Comparison of ENCODE assay signal across 8 mouse cellular contexts in genomic region chr13:110643198-110643896, GRCm38 (mm10).
DNase-seq lines count a peak whose midpoint lies in the region; ATAC-seq and TF ChIP-seq lines count a peak whose summit lies in the region.

No protein-coding gene starts in this region.

- TF ChIP-seq CTCF in liver, adult 2 months (IDR thresholded peaks at IDR 0.05; ENCODE audit: low read depth, low read length), result no peak

- no peaks in the 10 kb centered on the region for H3K79me2 ChIP-seq in liver, adult 2 months (ENCODE audit: control insufficient read depth, insufficient read depth, low read length)

- H3K4me3 ChIP-seq in liver, adult 2 months (ENCODE audit: insufficient read depth, low read depth, low read length), result peak overlapping the region; percentile 16
- peak overlapping the region; percentile 44 for H3K4me3 ChIP-seq in brown adipose tissue, adult 24 weeks (ENCODE audit: insufficient read depth, low read depth, low read length)
- H3K4me3 ChIP-seq in midbrain, embryonic 15.5 days, result no peak overlapping the region

- H3K36me3 ChIP-seq in liver, adult 2 months (ENCODE audit: control insufficient read depth, insufficient read depth, low read length), result no peaks in the 10 kb centered on the region
- H3K36me3 ChIP-seq in midbrain, embryonic 15.5 days (replicated peaks), result no peaks in the 10 kb centered on the region

- H3K27me3 ChIP-seq in liver, adult 2 months (ENCODE audit: control insufficient read depth, insufficient read depth, low read length), result no peaks in the 10 kb centered on the region
- no peaks in the 10 kb centered on the region for H3K27me3 ChIP-seq in midbrain, embryonic 15.5 days (replicated peaks)

- peak; percentile 58 for ATAC-seq in midbrain, embryonic 15.5 days (replicated peaks)

- no peak for TF ChIP-seq POLR2A in liver, adult 2 months (IDR thresholded peaks at IDR 0.05; ENCODE audit: extremely low read depth, insufficient read depth, low read length)

- 0 out of 2 replicates have a peak overlapping the region, but pooled peaks have one; percentile 7 for H3K27ac ChIP-seq in liver, adult 2 months (replicated peaks; ENCODE audit: insufficient read depth, low read depth, low read length)
- H3K27ac ChIP-seq in brown adipose tissue, adult 24 weeks (replicated peaks; ENCODE audit: low read depth, low read length), result 0 out of 2 replicates have a peak overlapping the region, but pooled peaks have one; percentile 59
- no peak overlapping the region for H3K27ac ChIP-seq in midbrain, embryonic 15.5 days

- H3K4me1 ChIP-seq in liver, adult 2 months (ENCODE audit: control insufficient read depth, insufficient read depth, low read length), result peaks cover 5% of the 10 kb centered on the region; the same call in 1 of the 2 replicates
- H3K4me1 ChIP-seq in brown adipose tissue, adult 24 weeks (ENCODE audit: control insufficient read depth, insufficient read depth, insufficient read length, low read length), result no peaks in the 10 kb centered on the region
- peaks cover 12% of the 10 kb centered on the region for H3K4me1 ChIP-seq in midbrain, embryonic 15.5 days

- H3K4me2 ChIP-seq in midbrain, embryonic 15.5 days, result 0 out of 2 replicates have a peak overlapping the region, but pooled peaks have one; percentile 18

- H3K9me3 ChIP-seq in midbrain, embryonic 15.5 days, result no peaks in the 10 kb centered on the region

- peak overlapping the region; percentile 9; the same call in 1 of the 2 replicates for H3K9ac ChIP-seq in liver, adult 2 months (ENCODE audit: low read depth, low read length)
- no peak overlapping the region for H3K9ac ChIP-seq in midbrain, embryonic 15.5 days

- 19% methylated on average over 11 of the region's 11 CpGs for WGBS in liver, adult 2 months
- WGBS in midbrain, embryonic 15.5 days, result 30% methylated on average over 11 of the region's 11 CpGs

- peak; percentile 63 for DNase-seq in liver, adult 2 months (ENCODE audit: extremely low read depth, low read depth, low spot score)
- DNase-seq in liver, result no peak
- peak; percentile 95 for DNase-seq in heart, adult 11 months
- DNase-seq in kidney, adult 9 months, result peak; percentile 36
- DNase-seq in thymus, postnatal 10 days (ENCODE audit: low spot score in 2 of 2), result no peak
- no peak for DNase-seq in T-cell, adult 2 months (ENCODE audit: low spot score)

Comparison
In these comparisons a context has a peak if more than half of its experiments do, and no peak if none do; other contexts are left out.
1. DNase-seq: peak in liver, adult 2 months (single experiment), heart, adult 11 months (single experiment) and kidney, adult 9 months (single experiment); none in liver (single experiment), thymus, postnatal 10 days (0 of 2) and T-cell, adult 2 months (single experiment).